ENCODE assay signal across 9 mouse cellular contexts in the genomic region with DNA sequence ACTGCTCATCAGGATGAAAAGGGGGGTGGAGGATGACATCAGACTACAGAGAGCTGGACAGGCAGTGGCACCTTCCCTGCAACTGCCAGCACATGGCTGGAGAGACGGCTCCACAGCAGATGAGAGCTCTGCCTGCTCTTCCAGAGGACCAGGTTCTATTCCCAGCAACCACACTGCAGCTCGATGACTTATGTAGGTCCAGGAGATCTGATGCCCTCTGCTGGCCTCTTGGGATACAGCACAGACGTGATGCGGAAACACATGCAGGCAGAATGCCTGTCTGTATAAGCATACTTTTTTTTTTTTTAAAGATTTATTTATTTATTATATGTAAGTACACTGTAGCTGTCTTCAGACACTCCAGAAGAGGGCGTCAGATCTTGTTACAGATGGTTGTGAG. TPM values are rescaled to one million over a fixed set of nuclear protein-coding genes. Genes with fewer than 3 reads are reported as not detected.
A peak's percentile ranks its signal among the peaks of the same experiment; 100 is the strongest.
DNase-seq lines count a peak whose midpoint lies in the region; ATAC-seq and TF ChIP-seq lines count a peak whose summit lies in the region.
"Had no signal": no experiment of that assay in that cellular context is flagged by ENCODE, and none has a peak within 500 bp of the region (broad histone marks: within the 10 kb centered on the region; RNA-seq: fewer than 3 reads in every experiment).

No protein-coding gene starts in this region.

- H3K27me3 ChIP-seq in kidney, adult 2 months (replicated peaks; ENCODE audit: control insufficient read depth, insufficient read depth, low read length): no peaks in the 10 kb centered on the region
- H3K27me3 ChIP-seq in ES-Bruce4 (ENCODE audit: control insufficient read depth, insufficient read depth, low read length, poor library complexity, severe bottlenecking): no peaks in the 10 kb centered on the region
- H3K27me3 ChIP-seq: embryonic facial prominence, embryonic 12.5 days had no signal

- WGBS in kidney, adult 2 months: 71% methylated on average over 5 of the region's 5 CpGs

- H3K27ac ChIP-seq in kidney, adult 2 months (ENCODE audit: insufficient read depth, low read depth, low read length): no peak overlapping the region
- 0 out of 2 replicates have a peak overlapping the region, but pooled peaks have one; percentile 28 for H3K27ac ChIP-seq in ES-Bruce4 (ENCODE audit: insufficient read depth, low read length)
- H3K27ac ChIP-seq: embryonic facial prominence, embryonic 12.5 days had no signal

- no peaks in the 10 kb centered on the region for H3K36me3 ChIP-seq in kidney, adult 2 months (ENCODE audit: control insufficient read depth, insufficient read depth, low read length)
- H3K36me3 ChIP-seq in ES-Bruce4 (ENCODE audit: control insufficient read depth, insufficient read depth, low read length, poor library complexity, severe bottlenecking): no peaks in the 10 kb centered on the region

- H3K9ac ChIP-seq in ES-Bruce4 (ENCODE audit: low read depth, poor library complexity, severe bottlenecking): no peak overlapping the region
- H3K9ac ChIP-seq: embryonic facial prominence, embryonic 12.5 days had no signal

- no peaks in the 10 kb centered on the region for H3K9me3 ChIP-seq in ES-Bruce4 (replicated peaks; ENCODE audit: control insufficient read depth, insufficient read depth, low read length, poor library complexity, severe bottlenecking)
- H3K9me3 ChIP-seq: embryonic facial prominence, embryonic 12.5 days had no signal

- TF ChIP-seq CTCF in kidney, adult 2 months (conservative IDR thresholded peaks at IDR 0.05; ENCODE audit: insufficient read depth, insufficient read length, low read depth, low read length): peak; percentile 62
- TF ChIP-seq CTCF in ES-Bruce4 (IDR thresholded peaks at IDR 0.05; ENCODE audit: low read depth, low read length): peak; percentile 84

- H3K4me3 ChIP-seq in kidney, adult 2 months (ENCODE audit: insufficient read depth, low read depth, low read length): no peak overlapping the region
- no peak overlapping the region for H3K4me3 ChIP-seq in ES-Bruce4 (ENCODE audit: low read depth, low read length)
- H3K4me3 ChIP-seq: embryonic facial prominence, embryonic 12.5 days had no signal

- peak; percentile 59 for ATAC-seq in common myeloid progenitor, adult 5-6 weeks (replicated peaks; ENCODE audit: low read depth, poor library complexity, severe bottlenecking)
- ATAC-seq in megakaryocyte progenitor cell, adult 5-6 weeks (replicated peaks; ENCODE audit: poor library complexity): peak; percentile 72
- ATAC-seq in granulocyte monocyte progenitor cell, adult 5-6 weeks (replicated peaks; ENCODE audit: poor library complexity, severe bottlenecking): no peak

- no peak for TF ChIP-seq EP300 in ES-Bruce4 (IDR thresholded peaks at IDR 0.05; ENCODE audit: insufficient read depth, low read depth, low read length)

- no peak for TF ChIP-seq POLR2A in kidney, adult 2 months (IDR thresholded peaks at IDR 0.05; ENCODE audit: low read depth, low read length)
- no peak for TF ChIP-seq POLR2A in ES-Bruce4 (IDR thresholded peaks at IDR 0.05; ENCODE audit: insufficient read depth, low read length)

- DNase-seq in kidney, adult 2 months: peak; percentile 43
- DNase-seq in kidney, adult 11 months: no peak
- no peak for DNase-seq in left cerebral cortex, adult 18-20 months (ENCODE audit: low spot score in 2 of 2)
- DNase-seq in spleen, adult 18-20 months: no peak

- 0 out of 2 replicates have a peak, but pooled peaks cover under 1% of the 10 kb centered on the region for H3K4me1 ChIP-seq in kidney, adult 2 months (ENCODE audit: control insufficient read depth, insufficient read depth, low read length)
- H3K4me1 ChIP-seq in ES-Bruce4 (ENCODE audit: control insufficient read depth, insufficient read depth, low read length): peaks cover 6% of the 10 kb centered on the region

RNA-seq across cellular contexts. Expression of a gene that starts 6.8 kb away (rescaled TPM):
- polyA plus RNA-seq in kidney, adult 2 months (2012; rRNA removed): 20.4 and 25.7 TPM in 2 replicates
- polyA plus RNA-seq in ES-Bruce4 (2011; ENCODE audit: insufficient read depth, insufficient read length, low read depth, missing spikeins): 9.1 and 10.6 TPM in 2 replicates
- 6.2 and 7.6 TPM in 2 replicates for total RNA-seq in common myeloid progenitor, adult 5-6 weeks (2017)
- 10.4 and 11.3 TPM in 2 replicates for total RNA-seq in megakaryocyte progenitor cell, adult 5-6 weeks (2015)
- 6.8 and 8.2 TPM in 2 replicates for total RNA-seq in megakaryocyte progenitor cell, adult 5-6 weeks (2017)
- total RNA-seq in granulocyte monocyte progenitor cell, adult 5-6 weeks (2014; fragmentation: Nextera tagmentation): 11.5 and 16.3 TPM in 2 replicates
- total RNA-seq in granulocyte monocyte progenitor cell, adult 5-6 weeks (2017): 5.6 and 7.5 TPM in 2 replicates
- total RNA-seq in left cerebral cortex, adult 18-20 months (2021): 10 to 100 TPM; 25.0 to 25.1 TPM

RNA-seq across cellular contexts. Expression of a gene that starts 22.3 kb away (rescaled TPM):
- 1.7 and 1.8 TPM in 2 replicates for polyA plus RNA-seq in kidney, adult 2 months (2012; rRNA removed)
- polyA plus RNA-seq in ES-Bruce4 (2011; ENCODE audit: insufficient read depth, insufficient read length, low read depth, missing spikeins): 5.8 and 6.2 TPM in 2 replicates
- total RNA-seq in common myeloid progenitor, adult 5-6 weeks (2017): 1.0 and 1.1 TPM in 2 replicates
- 11.2 and 14.2 TPM in 2 replicates for total RNA-seq in megakaryocyte progenitor cell, adult 5-6 weeks (2015)
- 5.7 and 11.8 TPM in 2 replicates for total RNA-seq in megakaryocyte progenitor cell, adult 5-6 weeks (2017)
- 0.95 TPM in 1 of 2 replicates, not detected in the other for total RNA-seq in granulocyte monocyte progenitor cell, adult 5-6 weeks (2014; fragmentation: Nextera tagmentation)
- 10.0 and 10.7 TPM in 2 replicates for total RNA-seq in granulocyte monocyte progenitor cell, adult 5-6 weeks (2017)
- 1 to 10 TPM; 2.0 to 2.1 TPM for total RNA-seq in left cerebral cortex, adult 18-20 months (2021)

RNA-seq across cellular contexts. Expression of a gene that starts 39.2 kb away (rescaled TPM):
- polyA plus RNA-seq in kidney, adult 2 months (2012; rRNA removed): 37.2 and 43.1 TPM in 2 replicates
- polyA plus RNA-seq in ES-Bruce4 (2011; ENCODE audit: insufficient read depth, insufficient read length, low read depth, missing spikeins): 30.2 and 30.9 TPM in 2 replicates
- 18.8 and 19.2 TPM in 2 replicates for total RNA-seq in common myeloid progenitor, adult 5-6 weeks (2017)
- 34.1 and 36.3 TPM in 2 replicates for total RNA-seq in megakaryocyte progenitor cell, adult 5-6 weeks (2015)
- total RNA-seq in megakaryocyte progenitor cell, adult 5-6 weeks (2017): 21.7 and 40.4 TPM in 2 replicates
- total RNA-seq in granulocyte monocyte progenitor cell, adult 5-6 weeks (2014; fragmentation: Nextera tagmentation): 36.7 and 50.8 TPM in 2 replicates
- total RNA-seq in granulocyte monocyte progenitor cell, adult 5-6 weeks (2017): 21.3 and 27.4 TPM in 2 replicates
- 10 to 100 TPM; 40.6 to 46.1 TPM for total RNA-seq in left cerebral cortex, adult 18-20 months (2021)

RNA-seq across cellular contexts. Expression of a gene that starts 42.3 kb away (rescaled TPM):
- 1.5 and 2.2 TPM in 2 replicates for polyA plus RNA-seq in kidney, adult 2 months (2012; rRNA removed)
- polyA plus RNA-seq in ES-Bruce4 (2011; ENCODE audit: insufficient read depth, insufficient read length, low read depth, missing spikeins): 1.6 and 1.9 TPM in 2 replicates
- 4.2 TPM in 1 of 2 replicates, not detected in the other for total RNA-seq in common myeloid progenitor, adult 5-6 weeks (2017)
- 0.15 and 0.27 TPM in 2 replicates for total RNA-seq in megakaryocyte progenitor cell, adult 5-6 weeks (2015)
- 0.51 and 0.96 TPM in 2 replicates for total RNA-seq in megakaryocyte progenitor cell, adult 5-6 weeks (2017)
- total RNA-seq in granulocyte monocyte progenitor cell, adult 5-6 weeks (2014; fragmentation: Nextera tagmentation): 0.21 TPM in 1 of 2 replicates, not detected in the other
- total RNA-seq in granulocyte monocyte progenitor cell, adult 5-6 weeks (2017): 0.43 TPM in 1 of 2 replicates, not detected in the other
- 100 to 1,000 TPM; 538 to 565 TPM for total RNA-seq in left cerebral cortex, adult 18-20 months (2021)
